Mouse (Mus musculus): ENCODE measurements around the gene Serpine1. TPM values are rescaled to one million over a fixed set of nuclear protein-coding genes. Genes with fewer than 3 reads are reported as not detected.

Serpine1 gene
- polyA plus RNA-seq, 1 experiment from 2014 or later: 0.35 TPM

- H3K4me3 ChIP-seq (replicated peaks): peak overlapping the region; percentile 47
- H3K9ac ChIP-seq: no peak overlapping the region
- peak overlapping the region; percentile 67 for H3K4me2 ChIP-seq
- peaks cover 40% of the 10 kb centered on the region for H3K4me1 ChIP-seq
- ATAC-seq (ENCODE audit: insufficient read depth, low FRiP score, low read depth): peak; percentile 59
- no peaks in the 10 kb centered on the region for H3K9me3 ChIP-seq
- WGBS: under 1% methylated on average over 52 of the region's 52 CpGs
- peaks cover 73% of the 10 kb centered on the region for H3K27me3 ChIP-seq (replicated peaks)
- no peak overlapping the region for H3K27ac ChIP-seq
- H3K36me3 ChIP-seq: no peaks in the 10 kb centered on the region
Observed at GRCm38 (mm10) chr5:137029643-137030415, 42.2 kb downstream of the Serpine1 start.

GRCm38 (mm10) chr5:137029273-137029585 lies 42.8 kb downstream of the Serpine1 start:
- peak overlapping the region; percentile 67 for H3K4me2 ChIP-seq
- ATAC-seq (ENCODE audit: insufficient read depth, low FRiP score, low read depth): no peak
- H3K9me3 ChIP-seq: no peaks in the 10 kb centered on the region
- H3K4me1 ChIP-seq: peaks cover 40% of the 10 kb centered on the region
- H3K27me3 ChIP-seq (replicated peaks): peaks cover 79% of the 10 kb centered on the region
- H3K27ac ChIP-seq: no peak overlapping the region
- H3K36me3 ChIP-seq: no peaks in the 10 kb centered on the region
- no peak overlapping the region for H3K9ac ChIP-seq
- 0% methylated on average over 8 of the region's 8 CpGs for WGBS
- peak overlapping the region; percentile 47 for H3K4me3 ChIP-seq (replicated peaks)

DNA sequence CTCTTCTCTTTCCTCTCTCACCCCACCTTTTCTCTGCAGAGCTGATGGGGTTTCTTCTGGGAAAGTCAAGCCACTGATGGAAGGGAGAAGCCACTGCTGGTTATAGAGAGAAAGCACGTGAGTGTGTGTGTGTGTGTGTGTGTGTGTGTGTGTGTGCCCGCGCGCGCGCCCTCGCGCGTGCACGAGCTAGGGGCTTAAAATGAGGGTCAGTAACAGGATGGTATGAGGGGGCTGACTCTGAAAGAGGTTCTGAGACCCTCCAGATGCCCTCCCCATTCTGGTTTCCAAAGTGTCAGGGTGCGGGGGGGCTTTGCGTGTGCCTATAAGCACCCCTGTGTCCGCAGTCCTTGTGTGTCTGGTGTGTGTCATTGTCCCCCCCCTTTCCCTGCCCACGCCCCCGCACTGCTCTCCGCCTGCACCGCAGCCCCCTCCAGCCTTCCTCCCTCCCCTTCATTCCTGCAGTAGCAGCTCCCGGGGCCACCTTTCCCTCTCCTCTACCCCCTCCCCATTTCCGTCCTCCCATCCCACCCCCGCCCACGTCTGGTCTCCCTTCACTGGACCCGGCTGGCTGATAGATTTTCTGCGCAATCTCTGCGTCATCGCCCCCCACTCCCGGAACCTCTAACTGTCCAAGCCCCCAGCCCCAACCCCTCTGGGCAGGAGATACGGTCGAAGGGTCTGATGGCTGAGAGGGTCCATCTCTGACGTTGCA lies 43.4 kb downstream of the Serpine1 start:
- Histone ChIP-seq H3K27me3 (replicated peaks) (peaks cover 84% of the 10 kb centered on the region), H3K9ac (no peak overlapping the region), H3K4me1 (peaks cover 40% of the 10 kb centered on the region), H3K36me3 (no peaks in the 10 kb centered on the region), H3K9me3 (no peaks in the 10 kb centered on the region), H3K4me3 (replicated peaks) (no peak overlapping the region), H3K27ac (no peak overlapping the region), H3K4me2 (peak overlapping the region; percentile 10; the same call in 1 of the 2 replicates)
- ATAC-seq (ENCODE audit: insufficient read depth, low FRiP score, low read depth): no peak
- 4% methylated on average over 29 of the region's 29 CpGs for WGBS

DNA sequence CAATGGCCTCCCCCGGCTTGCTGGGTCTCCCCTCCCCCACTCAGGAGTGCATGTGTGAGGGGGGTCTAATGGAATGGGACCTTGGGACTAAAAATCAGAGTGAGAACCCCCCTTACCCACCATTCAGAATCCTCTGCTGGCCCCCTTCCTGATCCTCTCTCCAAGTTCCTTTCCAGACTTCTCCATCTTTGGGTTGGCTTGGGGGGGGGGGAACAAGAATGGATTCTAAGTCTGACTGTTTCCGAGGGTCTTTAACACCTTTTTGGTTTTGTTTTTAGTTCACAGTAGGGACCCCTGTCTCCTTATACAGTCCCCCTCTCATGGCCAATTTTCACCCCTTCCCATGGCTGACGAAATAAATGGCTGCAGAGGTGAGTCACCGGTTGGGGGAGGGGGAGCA lies 46.0 kb downstream of the Serpine1 start, which contains the start of gene Vgf:
Vgf (plus strand) TSS at position 301 of the 400 bp plus-strand sequence.
- Histone ChIP-seq H3K4me1 (peaks cover 21% of the 10 kb centered on the region), H3K9ac (no peak within 1 kb of the TSS), H3K27ac (no peak within 1 kb of the TSS), H3K36me3 (no peaks in the 10 kb centered on the region), H3K4me3 (replicated peaks) (no peak within 1 kb of the TSS), H3K27me3 (replicated peaks) (peaks cover 69% of the 10 kb centered on the region), H3K9me3 (no peaks in the 10 kb centered on the region), H3K4me2 (no peak within 1 kb of the TSS)
- 14% methylated on average over 4 of the region's 4 CpGs for WGBS
- ATAC-seq (ENCODE audit: insufficient read depth, low FRiP score, low read depth): no peak

GRCm38 (mm10) chr5:137025132-137025531 lies 46.9 kb downstream of the Serpine1 start:
- no peak overlapping the region for H3K27ac ChIP-seq
- no peak overlapping the region for H3K4me2 ChIP-seq
- no peak for ATAC-seq (ENCODE audit: insufficient read depth, low FRiP score, low read depth)
- no peak overlapping the region for H3K4me3 ChIP-seq (replicated peaks)
- no peak overlapping the region for H3K9ac ChIP-seq
- H3K36me3 ChIP-seq: no peaks in the 10 kb centered on the region
- H3K4me1 ChIP-seq: peaks cover 13% of the 10 kb centered on the region
- H3K9me3 ChIP-seq: no peaks in the 10 kb centered on the region
- H3K27me3 ChIP-seq (replicated peaks): peaks cover 59% of the 10 kb centered on the region
- under 1% methylated on average over 23 of the region's 23 CpGs for WGBS

DNA sequence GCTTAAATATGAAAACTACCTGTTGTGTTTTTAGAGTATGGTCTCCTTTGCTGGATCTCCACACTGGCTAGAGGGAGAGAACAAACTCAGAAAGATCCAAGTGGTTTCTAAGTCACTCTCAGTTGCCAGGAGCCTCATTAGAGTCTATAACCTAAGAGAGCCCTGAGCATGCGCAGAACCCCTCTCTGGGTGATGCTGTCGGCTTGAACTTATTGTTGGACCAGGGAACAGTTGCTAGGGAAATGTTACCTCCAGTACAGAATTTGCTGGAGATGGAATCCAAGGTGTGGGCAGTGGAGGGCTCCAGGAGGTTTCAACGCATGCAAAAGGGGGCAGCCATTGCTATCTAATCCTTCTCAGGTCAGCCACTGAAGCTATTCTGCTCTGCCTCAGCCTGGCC lies 47.8 kb downstream of the Serpine1 start:
- Histone ChIP-seq H3K4me3 (replicated peaks) (no peak overlapping the region), H3K9me3 (no peaks in the 10 kb centered on the region), H3K4me2 (no peak overlapping the region), H3K36me3 (no peaks in the 10 kb centered on the region), H3K4me1 (peaks cover 6% of the 10 kb centered on the region; the same call in 1 of the 2 replicates), H3K9ac (no peak overlapping the region), H3K27ac (no peak overlapping the region), H3K27me3 (replicated peaks) (peaks cover 52% of the 10 kb centered on the region)
- no peak for ATAC-seq (ENCODE audit: insufficient read depth, low FRiP score, low read depth)
- 42% methylated on average over 3 of the region's 3 CpGs for WGBS

- no peaks in the 10 kb centered on the region for H3K36me3 ChIP-seq
- no peak overlapping the region for H3K4me3 ChIP-seq (replicated peaks)
- ATAC-seq (ENCODE audit: insufficient read depth, low FRiP score, low read depth): no peak
- 91% methylated on average over 3 of the region's 3 CpGs for WGBS
- no peaks in the 10 kb centered on the region for H3K4me1 ChIP-seq
- no peaks in the 10 kb centered on the region for H3K9me3 ChIP-seq
- no peak overlapping the region for H3K9ac ChIP-seq
- H3K27me3 ChIP-seq (replicated peaks): no peaks in the 10 kb centered on the region
- H3K4me2 ChIP-seq: no peak overlapping the region
- H3K27ac ChIP-seq: no peak overlapping the region
Observed at GRCm38 (mm10) chr5:137015913-137016312, 56.2 kb downstream of the Serpine1 start.

- H3K4me2 ChIP-seq: no peak overlapping the region
- no peak overlapping the region for H3K9ac ChIP-seq
- no peaks in the 10 kb centered on the region for H3K27me3 ChIP-seq (replicated peaks)
- no peaks in the 10 kb centered on the region for H3K36me3 ChIP-seq
- WGBS: 72% methylated on average over 15 of the region's 15 CpGs
- no peak overlapping the region for H3K27ac ChIP-seq
- no peak overlapping the region for H3K4me3 ChIP-seq (replicated peaks)
- H3K4me1 ChIP-seq: no peaks in the 10 kb centered on the region
- no peak for ATAC-seq (ENCODE audit: insufficient read depth, low FRiP score, low read depth)
- no peaks in the 10 kb centered on the region for H3K9me3 ChIP-seq
Observed at GRCm38 (mm10) chr5:137012401-137012950, 59.6 kb downstream of the Serpine1 start.

Other genes starting within 250 kb of the Serpine1 start
- 20.6 and 25.3 TPM in 2 replicates for gene Col26a1, start 189.1 kb downstream of the Serpine1 start, polyA plus RNA-seq (2015; fragmentation: Nextera tagmentation; extraction: Ambion mirVana)
- gene Ift22, start 164.1 kb downstream of the Serpine1 start, polyA plus RNA-seq (2015; fragmentation: Nextera tagmentation; extraction: Ambion mirVana): 59.5 and 62.3 TPM in 2 replicates
- 246 and 259 TPM in 2 replicates for gene Fis1, start 119.0 kb downstream of the Serpine1 start, polyA plus RNA-seq (2015; fragmentation: Nextera tagmentation; extraction: Ambion mirVana)
- gene Cldn15, start 105.7 kb downstream of the Serpine1 start, polyA plus RNA-seq (2015; fragmentation: Nextera tagmentation; extraction: Ambion mirVana): 8.9 and 10.8 TPM in 2 replicates
- 44.8 and 46.8 TPM in 2 replicates for gene Plod3, start 85.2 kb downstream of the Serpine1 start, polyA plus RNA-seq (2015; fragmentation: Nextera tagmentation; extraction: Ambion mirVana)
- 90.6 and 94.3 TPM in 2 replicates for gene Znhit1, start 84.2 kb downstream of the Serpine1 start, polyA plus RNA-seq (2015; fragmentation: Nextera tagmentation; extraction: Ambion mirVana)
- 0.83 and 1.1 TPM in 2 replicates for gene Vgf, start 45.9 kb downstream of the Serpine1 start, polyA plus RNA-seq (2015; fragmentation: Nextera tagmentation; extraction: Ambion mirVana)
- gene Ap1s1, start 26.1 kb downstream of the Serpine1 start, polyA plus RNA-seq (2015; fragmentation: Nextera tagmentation; extraction: Ambion mirVana): 189 and 211 TPM in 2 replicates
- gene Trim56, start 43.9 kb upstream of the Serpine1 start, polyA plus RNA-seq (2015; fragmentation: Nextera tagmentation; extraction: Ambion mirVana): 9.7 and 10.2 TPM in 2 replicates
- gene Muc3, start 77.1 kb upstream of the Serpine1 start, polyA plus RNA-seq (2015; fragmentation: Nextera tagmentation; extraction: Ambion mirVana): 0.54 and 1.9 TPM in 2 replicates
- gene Muc3a, start 140.1 kb upstream of the Serpine1 start, polyA plus RNA-seq (2015; fragmentation: Nextera tagmentation; extraction: Ambion mirVana): 1.2 and 2.6 TPM in 2 replicates
- 9.8 and 12.3 TPM in 2 replicates for gene Ache, start 215.3 kb upstream of the Serpine1 start, polyA plus RNA-seq (2015; fragmentation: Nextera tagmentation; extraction: Ambion mirVana)
- 7.8 and 8.7 TPM in 2 replicates for gene Ufsp1, start 222.4 kb upstream of the Serpine1 start, polyA plus RNA-seq (2015; fragmentation: Nextera tagmentation; extraction: Ambion mirVana)
- 113 and 122 TPM in 2 replicates for gene Srrt, start 235.4 kb upstream of the Serpine1 start, polyA plus RNA-seq (2015; fragmentation: Nextera tagmentation; extraction: Ambion mirVana)
- gene Trip6, start 242.1 kb upstream of the Serpine1 start, polyA plus RNA-seq (2015; fragmentation: Nextera tagmentation; extraction: Ambion mirVana): 73.2 and 73.4 TPM in 2 replicates